Mouse (Mus musculus) heart, embryonic 10.5 days (tissue): Measurements from ENCODE around the gene Srd5a1. TPM values are rescaled to one million over a fixed set of nuclear protein-coding genes. Genes with fewer than 3 reads are reported as not detected.
"Not testable (repeated sequence)": the region's sequence is repeated elsewhere in the genome, so short reads cannot be mapped to it uniquely, and the experiment has no call there.

Experiments used
- DNase-seq: peaks from one replicate; pipeline ENCODE4 v3.0.0-alpha.2; 2017; ENCODE audit warnings: low spot score
- H3K27ac ChIP-seq: fragments of 300-500 bp; sonication (generic); 2 replicates; pipeline ENCODE4 v1.5.1; 2016; ENCODE audit warnings: mild to moderate bottlenecking
- H3K27me3 ChIP-seq: fragments of 300-500 bp; sonication (generic); 2 replicates; pipeline ENCODE4 v1.6.1; 2016; ENCODE audit warnings: mild to moderate bottlenecking; ENCODE audit not compliant: poor library complexity, insufficient read depth, severe bottlenecking
- H3K36me3 ChIP-seq: fragments of 300-500 bp; sonication (generic); 2 replicates; pipeline ENCODE4 v1.6.1; 2016; ENCODE audit warnings: mild to moderate bottlenecking, moderate library complexity
- H3K4me1 ChIP-seq: fragments of 300-500 bp; sonication (generic); 2 replicates; pipeline ENCODE4 v1.6.1; 2016; ENCODE audit warnings: mild to moderate bottlenecking
- H3K4me3 ChIP-seq: fragments of 300-500 bp; sonication (generic); 2 replicates; pipeline ENCODE4 v1.5.1; 2016; ENCODE audit warnings: mild to moderate bottlenecking, moderate library complexity
- H3K9me3 ChIP-seq: fragments of 300-500 bp; sonication (generic); 2 replicates; pipeline ENCODE4 v1.6.1; 2016; ENCODE audit warnings: mild to moderate bottlenecking, moderate library complexity
- WGBS: fragments of 180-500 bp; shearing (Covaris S2); methylation state at CpG from one replicate; pipeline ENCODE4 v1.1.7; 2016; 5-methylcytosine and 5-hydroxymethylcytosine counted together
- polyA plus RNA-seq: library from polyadenylated mRNA; unstranded; fragments of >200 nt; fragmentation: Nextera tagmentation; extraction: Ambion mirVana; gene quantifications from 2 replicates; pipeline ENCODE4 v1.2.1, GENCODE M21; 2016

Srd5a1 gene
- polyA plus RNA-seq, 1 experiment from 2014 or later: 12.0 TPM

DNA sequence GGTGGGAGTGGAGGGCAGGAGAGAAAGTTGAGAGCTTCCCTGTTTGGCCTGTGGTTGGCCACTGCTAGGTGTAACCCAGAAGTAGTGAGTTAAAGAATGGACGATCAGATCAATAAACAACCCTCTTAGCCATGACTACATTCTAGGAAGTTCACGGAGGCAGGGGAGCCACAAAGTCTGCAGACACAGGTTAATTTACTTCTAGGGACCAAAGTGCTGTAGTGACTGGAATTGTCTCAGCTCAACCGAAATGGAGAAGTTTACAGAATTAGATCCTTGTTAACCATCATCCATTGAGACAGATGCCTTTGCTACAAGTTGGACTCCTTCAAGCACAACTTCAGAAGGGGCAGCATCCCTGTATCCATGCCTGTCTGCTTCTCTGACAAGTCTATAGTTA lies 23.4 kb downstream of the Srd5a1 start:
- 55% methylated on average over 3 of the region's 3 CpGs for WGBS
- no peak overlapping the region for H3K27ac ChIP-seq

DNA sequence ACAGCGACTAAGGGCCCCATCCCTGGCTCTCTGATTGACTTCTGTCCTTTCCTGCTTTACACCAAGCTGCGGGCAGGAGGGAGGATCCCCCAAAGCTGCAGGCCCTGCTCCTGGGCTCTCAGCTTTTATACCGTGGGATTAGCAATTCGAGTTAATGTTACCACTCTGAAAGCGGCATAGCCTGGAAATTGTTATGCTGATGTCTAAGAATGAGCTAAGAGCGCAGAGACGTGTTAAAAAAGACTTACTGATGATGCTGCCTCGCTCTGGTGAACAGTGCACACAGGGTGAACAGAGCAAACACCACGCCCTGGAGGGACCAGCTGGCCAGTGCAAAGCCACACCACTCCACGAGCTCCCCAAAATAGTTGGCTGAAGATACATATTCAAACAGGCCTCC lies 24.9 kb downstream of the Srd5a1 start:
- Histone ChIP-seq H3K4me3 (no peak overlapping the region), H3K36me3 (no peaks in the 10 kb centered on the region), H3K27ac (no peak overlapping the region), H3K27me3 (0 out of 2 replicates have a peak, but pooled peaks cover 3% of the 10 kb centered on the region), H3K9me3 (no peaks in the 10 kb centered on the region), H3K4me1 (peaks cover 43% of the 10 kb centered on the region)
- WGBS: 67% methylated on average over 10 of the region's 10 CpGs
- DNase-seq: no peak

More for the DNA sequence above, 23.4 kb downstream of the Srd5a1 start:
- Histone ChIP-seq H3K36me3 (no peaks in the 10 kb centered on the region), H3K9me3 (no peaks in the 10 kb centered on the region), H3K27me3 (0 out of 2 replicates have a peak, but pooled peaks cover 3% of the 10 kb centered on the region), H3K4me3 (no peak overlapping the region), H3K4me1 (peaks cover 43% of the 10 kb centered on the region)
- DNase-seq: no peak

DNA sequence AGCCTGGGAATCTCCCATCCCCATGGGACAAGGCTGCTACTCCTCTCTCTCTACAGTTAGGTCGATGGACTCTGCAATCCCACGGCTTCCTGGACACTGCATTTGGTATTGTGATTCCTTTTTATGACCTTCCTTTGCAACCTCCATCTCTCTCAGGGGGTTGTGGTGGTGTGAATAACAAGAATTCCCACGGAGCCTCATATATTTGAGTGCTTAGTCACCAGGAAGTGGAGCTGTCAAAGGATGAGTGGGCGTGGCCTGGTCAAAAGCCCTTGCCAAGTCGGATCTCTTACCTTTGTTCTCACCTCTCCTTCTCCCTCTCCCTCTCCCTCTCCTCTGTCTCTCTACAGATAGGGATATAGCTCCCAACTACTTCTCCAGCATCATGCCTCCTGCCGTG lies 25.4 kb downstream of the Srd5a1 start:
- Histone ChIP-seq H3K9me3 (no peaks in the 10 kb centered on the region), H3K27ac (no peak overlapping the region), H3K4me1 (peaks cover 43% of the 10 kb centered on the region), H3K4me3 (no peak overlapping the region), H3K27me3 (0 out of 2 replicates have a peak, but pooled peaks cover 3% of the 10 kb centered on the region), H3K36me3 (no peaks in the 10 kb centered on the region)
- WGBS: 54% methylated on average over 6 of the region's 6 CpGs
- no peak for DNase-seq

DNA sequence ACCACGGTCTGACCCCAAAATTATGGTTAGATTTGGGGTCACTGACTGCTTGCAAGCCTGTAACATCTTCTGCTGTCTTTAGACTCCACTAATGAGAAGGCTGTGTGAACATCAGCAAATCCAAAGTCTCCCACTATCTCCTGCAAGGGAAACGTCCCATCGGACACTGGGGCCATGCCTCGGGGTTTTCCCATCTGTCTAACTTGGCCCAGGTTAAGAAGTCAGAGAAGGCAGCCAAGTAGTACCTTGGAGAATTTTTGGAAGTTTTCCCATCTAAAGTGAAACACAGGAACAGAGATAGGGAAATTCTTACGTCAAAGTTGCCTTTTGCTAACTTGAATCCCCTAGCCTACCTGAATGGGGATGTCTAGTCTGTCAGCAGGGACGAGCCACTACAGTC lies 27.7 kb downstream of the Srd5a1 start:
- Histone ChIP-seq H3K4me1 (peaks cover 36% of the 10 kb centered on the region), H3K27ac (no peak overlapping the region), H3K9me3 (no peaks in the 10 kb centered on the region), H3K4me3 (no peak overlapping the region), H3K36me3 (no peaks in the 10 kb centered on the region), H3K27me3 (0 out of 2 replicates have a peak, but pooled peaks cover 3% of the 10 kb centered on the region)
- WGBS: 90% methylated on average over 6 of the region's 6 CpGs
- no peak for DNase-seq

DNA sequence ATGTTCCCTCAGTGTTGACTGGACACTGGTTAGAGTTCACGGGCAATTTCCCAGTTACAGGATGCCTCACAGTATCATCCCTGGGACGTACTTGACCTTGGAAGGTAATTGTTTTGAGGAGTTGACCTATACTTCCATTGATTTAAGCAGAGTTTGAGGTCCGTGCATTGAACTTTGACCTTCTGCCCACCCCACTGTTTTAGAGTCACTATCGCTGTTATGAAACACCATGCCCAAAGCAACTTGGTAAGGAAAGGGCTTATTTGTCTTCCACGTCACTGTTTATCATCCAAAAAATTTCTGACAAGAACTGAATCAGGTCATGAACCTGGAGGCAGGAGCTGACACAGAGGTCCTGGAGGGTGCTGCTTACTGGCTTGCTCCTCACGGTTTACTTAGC lies 28.8 kb downstream of the Srd5a1 start:
- no peak for DNase-seq
- H3K4me1 ChIP-seq: peaks cover 30% of the 10 kb centered on the region
- no peak overlapping the region for H3K4me3 ChIP-seq
- no peaks in the 10 kb centered on the region for H3K9me3 ChIP-seq
- H3K36me3 ChIP-seq: no peaks in the 10 kb centered on the region
- 0 out of 2 replicates have a peak, but pooled peaks cover 3% of the 10 kb centered on the region for H3K27me3 ChIP-seq
- 84% methylated on average over 6 of the region's 6 CpGs for WGBS
- H3K27ac ChIP-seq: no peak overlapping the region

DNA sequence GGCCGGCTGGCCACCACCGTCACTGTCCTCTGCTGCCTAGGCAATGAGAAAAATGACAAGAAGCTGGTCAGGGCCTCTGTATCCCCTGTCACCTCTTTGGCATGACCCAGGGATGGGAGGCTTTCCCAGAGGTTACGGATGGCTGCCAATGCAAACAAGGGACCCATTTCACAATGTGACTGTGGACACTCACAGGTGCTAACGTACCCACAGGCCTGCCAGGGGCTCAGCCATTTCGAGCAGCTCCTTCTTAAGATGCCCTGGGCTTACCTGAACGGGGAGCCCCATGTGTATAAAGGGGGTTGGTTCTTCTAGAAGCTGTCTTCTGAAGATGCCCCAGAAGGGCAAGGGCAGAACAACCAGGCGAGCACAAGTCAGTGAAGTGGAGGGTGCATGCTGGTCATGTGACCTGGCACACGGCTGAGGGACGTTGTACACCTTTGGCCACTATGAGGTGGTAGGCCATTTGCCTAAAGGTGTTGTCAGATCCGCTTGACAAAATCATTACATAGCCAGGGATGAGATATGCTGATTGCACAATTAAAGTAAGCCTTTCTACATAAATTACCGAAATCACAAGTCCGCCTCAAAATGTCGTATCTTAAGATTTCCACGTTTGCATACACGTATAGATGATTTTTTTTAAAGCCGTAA lies 33.9 kb downstream of the Srd5a1 start:
- no peak for DNase-seq
- H3K36me3 ChIP-seq: no peaks in the 10 kb centered on the region
- 85% methylated on average over 16 of the region's 16 CpGs for WGBS
- H3K27me3 ChIP-seq: no peaks in the 10 kb centered on the region; the same call in 1 of the 2 replicates
- no peaks in the 10 kb centered on the region for H3K4me1 ChIP-seq
- H3K4me3 ChIP-seq: no peak overlapping the region
- no peak overlapping the region for H3K27ac ChIP-seq
- H3K9me3 ChIP-seq: no peaks in the 10 kb centered on the region

DNA sequence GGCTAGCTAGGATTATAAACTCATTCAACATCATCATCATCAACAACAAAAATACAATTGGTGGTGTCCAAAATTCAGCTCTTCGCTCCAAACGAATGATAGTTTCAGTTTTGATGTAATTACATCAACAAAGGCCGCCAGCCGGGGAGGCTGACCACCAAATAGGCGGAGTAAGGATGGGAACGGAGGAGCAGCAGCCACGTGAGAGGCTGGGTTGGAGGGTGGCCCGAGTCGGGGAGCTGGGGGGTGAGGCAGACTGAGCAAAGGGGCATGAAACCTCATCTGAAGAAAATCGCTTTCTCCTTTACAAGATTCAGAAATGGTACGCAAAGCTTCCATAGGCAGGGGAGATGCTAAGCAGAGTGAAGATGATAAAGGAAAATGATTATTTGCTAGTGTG lies 34.6 kb downstream of the Srd5a1 start:
- H3K36me3 ChIP-seq: no peaks in the 10 kb centered on the region
- no peak for DNase-seq
- H3K9me3 ChIP-seq: no peaks in the 10 kb centered on the region
- H3K27ac ChIP-seq: no peak overlapping the region
- WGBS: 58% methylated on average over 11 of the region's 11 CpGs
- H3K4me1 ChIP-seq: no peaks in the 10 kb centered on the region
- H3K27me3 ChIP-seq: no peaks in the 10 kb centered on the region; the same call in 1 of the 2 replicates
- H3K4me3 ChIP-seq: no peak overlapping the region

DNA sequence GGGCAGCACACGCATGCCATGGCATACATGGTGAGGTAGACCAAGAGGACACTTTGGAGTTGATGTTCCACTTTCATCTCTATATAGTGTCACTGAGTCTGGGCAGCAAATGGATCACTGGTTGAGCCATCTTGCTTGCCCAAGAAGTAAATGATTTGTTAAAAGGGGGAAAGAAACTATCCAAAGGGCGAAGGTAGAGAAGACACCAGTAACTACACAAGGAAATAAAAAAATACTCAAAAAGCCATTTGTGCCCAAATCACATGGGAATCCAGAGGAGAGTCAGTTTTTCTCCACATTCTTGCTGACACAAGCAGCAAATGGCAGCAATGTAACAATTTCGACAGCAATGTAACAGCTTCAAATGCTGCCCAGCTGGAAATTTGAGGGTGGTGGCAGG lies 38.6 kb downstream of the Srd5a1 start:
- H3K4me3 ChIP-seq: no peak overlapping the region
- no peak overlapping the region for H3K27ac ChIP-seq
- H3K4me1 ChIP-seq: no peaks in the 10 kb centered on the region
- no peaks in the 10 kb centered on the region for H3K9me3 ChIP-seq
- no peaks in the 10 kb centered on the region; the same call in 1 of the 2 replicates for H3K27me3 ChIP-seq
- 87% methylated on average over 3 of the region's 3 CpGs for WGBS
- no peak for DNase-seq
- H3K36me3 ChIP-seq: no peaks in the 10 kb centered on the region

DNA sequence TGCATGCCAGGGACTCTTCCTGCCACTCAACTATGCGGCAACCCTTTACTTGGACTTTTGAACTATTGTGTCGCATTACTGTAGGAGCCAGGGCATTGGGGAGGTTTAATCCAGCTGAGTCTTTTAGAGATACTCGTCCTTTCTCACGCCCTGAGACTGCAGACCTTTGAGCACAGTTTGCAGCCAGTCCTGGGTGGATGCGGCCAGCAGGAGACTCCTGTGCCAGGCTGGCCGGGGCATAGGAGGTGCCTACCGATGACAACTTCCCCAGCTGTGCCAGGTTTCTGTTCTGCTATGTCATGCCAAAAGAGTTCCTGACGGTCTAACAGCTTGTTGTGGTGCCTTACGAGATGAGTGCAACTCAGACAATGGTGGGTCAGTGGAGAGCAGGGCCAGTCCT lies 42.0 kb downstream of the Srd5a1 start:
- Histone ChIP-seq H3K27me3 (no peaks in the 10 kb centered on the region), H3K9me3 (no peaks in the 10 kb centered on the region), H3K27ac (no peak overlapping the region), H3K4me3 (no peak overlapping the region), H3K36me3 (no peaks in the 10 kb centered on the region), H3K4me1 (0 out of 2 replicates have a peak, but pooled peaks cover 1% of the 10 kb centered on the region)
- no peak for DNase-seq
- 85% methylated on average over 9 of the region's 9 CpGs for WGBS

DNA sequence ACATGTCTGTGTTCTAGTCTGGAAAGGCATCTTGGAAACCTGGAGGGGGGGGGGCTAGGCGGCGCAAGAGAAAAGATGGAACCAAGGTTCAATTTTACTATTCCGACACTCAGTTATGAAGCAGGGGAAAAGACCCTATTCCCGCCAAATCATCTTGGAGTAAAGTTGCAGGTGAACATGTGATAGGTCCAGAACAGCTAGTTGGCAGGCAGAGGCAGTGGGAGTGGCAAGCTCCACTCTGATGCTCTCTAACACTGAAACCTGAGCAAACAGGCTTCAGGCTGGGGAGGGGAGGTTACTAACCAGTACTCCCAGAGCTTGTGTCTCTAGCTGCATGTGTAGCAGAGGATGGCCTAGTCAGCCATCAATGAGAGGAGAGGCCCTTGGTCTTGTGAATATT lies 45.8 kb downstream of the Srd5a1 start:
- H3K9me3 ChIP-seq, H3K27me3 ChIP-seq, H3K4me3 ChIP-seq, H3K36me3 ChIP-seq, H3K27ac ChIP-seq: not testable (repeated sequence)
- H3K4me1 ChIP-seq: peaks cover 19% of the 10 kb centered on the region
- peak; percentile 61 for DNase-seq
- WGBS: 89% methylated on average over 4 of the region's 4 CpGs

DNA sequence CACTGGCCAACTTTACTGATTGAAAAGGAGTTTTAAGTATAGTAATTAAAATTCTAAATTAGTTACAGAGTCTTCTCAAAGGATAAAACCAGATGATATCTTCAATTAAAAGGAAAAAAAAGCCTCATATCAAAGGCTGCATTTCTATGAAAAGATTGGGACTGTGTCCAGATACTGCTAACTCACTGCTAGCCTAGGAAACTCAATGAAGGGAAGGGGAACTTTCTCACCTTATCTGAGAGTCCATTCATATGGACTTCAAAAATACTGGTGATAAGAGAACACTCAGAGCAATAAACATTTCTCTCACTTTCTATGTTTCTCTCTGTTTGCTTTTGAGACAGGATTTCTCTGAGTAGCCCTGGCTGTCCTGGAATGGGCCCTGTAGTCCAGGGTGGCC lies 46.7 kb downstream of the Srd5a1 start:
- DNase-seq: no peak

DNA sequence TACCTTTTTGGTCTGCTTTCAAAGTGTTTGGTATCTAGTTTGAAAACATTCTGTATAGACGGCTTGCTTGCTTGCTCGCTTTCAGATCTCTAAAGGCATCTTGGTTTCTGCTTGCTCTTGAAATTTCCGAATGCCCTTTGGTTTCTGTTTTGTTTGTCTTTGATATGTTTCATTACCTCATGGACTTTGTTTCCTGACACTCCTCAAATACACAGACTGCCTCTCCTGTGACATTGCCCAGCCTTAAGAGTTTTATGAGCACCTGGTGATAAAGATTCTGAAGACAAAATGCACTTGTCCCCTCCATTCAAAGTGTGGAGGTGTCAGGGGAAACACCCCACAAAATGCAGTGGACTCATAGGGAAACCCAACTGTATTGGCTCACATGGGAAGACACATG lies 47.3 kb downstream of the Srd5a1 start:
- Histone ChIP-seq H3K27ac (no peak overlapping the region), H3K4me3 (no peak overlapping the region), H3K9me3 (no peaks in the 10 kb centered on the region), H3K27me3 (no peaks in the 10 kb centered on the region), H3K4me1 (peaks cover 25% of the 10 kb centered on the region), H3K36me3 (no peaks in the 10 kb centered on the region)
- DNase-seq: peak; percentile 39
- 58% methylated on average over 3 of the region's 3 CpGs for WGBS

More for the DNA sequence above, 46.7 kb downstream of the Srd5a1 start:
- H3K36me3 ChIP-seq: no peaks in the 10 kb centered on the region
- H3K4me1 ChIP-seq: peaks cover 23% of the 10 kb centered on the region
- no peaks in the 10 kb centered on the region for H3K27me3 ChIP-seq
- H3K27ac ChIP-seq: no peak overlapping the region
- no peak overlapping the region for H3K4me3 ChIP-seq
- H3K9me3 ChIP-seq: no peaks in the 10 kb centered on the region

DNA sequence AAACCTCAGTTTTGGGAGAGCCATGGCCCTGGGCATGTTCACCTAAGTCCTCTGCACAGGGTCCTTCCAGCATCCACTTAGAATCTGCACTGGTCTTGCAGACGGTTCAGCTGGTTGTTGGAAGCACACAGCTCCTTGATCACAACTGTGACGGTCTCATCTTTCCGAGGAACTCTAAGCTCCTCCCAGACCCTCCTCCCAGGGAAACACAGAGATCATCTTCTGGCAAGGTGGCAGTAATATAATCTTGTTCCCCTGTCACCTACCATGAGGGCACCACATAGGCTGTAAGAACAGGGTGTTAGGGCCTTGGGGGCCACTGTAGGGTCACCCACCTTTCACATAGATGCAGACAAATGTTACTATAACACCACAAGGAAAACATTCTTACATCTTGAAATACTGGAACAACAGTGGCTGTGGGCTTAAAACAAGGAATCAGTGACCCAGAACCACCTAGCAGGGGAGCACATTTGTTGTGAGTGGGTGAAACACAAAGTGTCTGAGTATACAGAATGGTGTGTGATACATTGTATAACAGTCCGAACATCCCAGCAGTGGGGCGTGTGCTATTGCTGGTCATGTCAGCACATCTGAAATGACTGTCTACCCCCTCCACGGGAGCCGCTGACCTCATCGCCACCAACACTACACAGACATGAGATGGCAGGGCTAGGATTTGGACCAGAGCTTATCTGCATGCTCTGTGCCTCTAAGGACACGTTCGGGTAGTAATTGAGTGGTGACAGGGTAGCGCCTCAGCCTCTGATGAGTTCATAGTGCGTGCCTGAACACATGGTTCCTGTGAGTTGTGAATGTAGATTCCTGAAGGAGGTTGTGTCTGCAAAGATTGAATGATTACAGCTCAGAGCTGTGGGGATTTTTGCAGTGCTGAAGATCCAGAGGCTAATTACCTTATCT lies 48.3 kb downstream of the Srd5a1 start:
- H3K4me3 ChIP-seq: no peak overlapping the region; the same call in 1 of the 2 replicates
- H3K4me1 ChIP-seq: peaks cover 25% of the 10 kb centered on the region
- no peaks in the 10 kb centered on the region for H3K9me3 ChIP-seq
- no peaks in the 10 kb centered on the region for H3K36me3 ChIP-seq
- 36% methylated on average over 12 of the region's 12 CpGs for WGBS
- DNase-seq: peak; percentile 83
- no peak overlapping the region for H3K27ac ChIP-seq
- no peaks in the 10 kb centered on the region for H3K27me3 ChIP-seq
